Mouse (Mus musculus): ENCODE results near the gene Wdr37.

- TF ChIP-seq CTCF (IDR thresholded peaks at IDR 0.05) (no peak), EP300 (IDR thresholded peaks at IDR 0.05) (no peak)
Observed at GRCm38 (mm10) chr13:8828946-8829345, 42.8 kb downstream of the Wdr37 start.

Measured in lung, postnatal 0 days (tissue).